Mouse (Mus musculus) forebrain, embryonic 15.5 days (tissue): ENCODE data around the gene Ralgapa1. TPM values are rescaled to one million over a fixed set of nuclear protein-coding genes. Genes with fewer than 3 reads are reported as not detected.

Source experiments
- ATAC-seq: fragments of 200-750 bp; cut with Nextera tagmentation; replicated peaks from 2 replicates; pipeline ENCODE4 v1.8.0; 2017; ENCODE audit warnings: mild to moderate bottlenecking, moderate TSS enrichment, moderate library complexity
- H3K27ac ChIP-seq: fragments of 300-500 bp; sonication (generic); replicated peaks from 2 replicates; pipeline ENCODE4 v1.5.1; 2015; ENCODE audit warnings: mild to moderate bottlenecking, inconsistent platforms
- H3K27me3 ChIP-seq: fragments of 300-500 bp; sonication (generic); 2 replicates; pipeline ENCODE4 v1.6.1; 2015; ENCODE audit warnings: inconsistent platforms
- H3K36me3 ChIP-seq: fragments of 300-500 bp; sonication (generic); 2 replicates; pipeline ENCODE4 v1.6.1; 2015; ENCODE audit warnings: mild to moderate bottlenecking, inconsistent platforms
- H3K4me1 ChIP-seq: fragments of 300-500 bp; sonication (generic); 2 replicates; pipeline ENCODE4 v1.6.1; 2015; ENCODE audit warnings: inconsistent platforms
- H3K4me2 ChIP-seq: fragments of 300-500 bp; sonication (generic); replicated peaks from 2 replicates; pipeline ENCODE4 v1.6.1; 2015; ENCODE audit warnings: mild to moderate bottlenecking, inconsistent platforms
- H3K4me3 ChIP-seq: fragments of 300-500 bp; sonication (generic); 2 replicates; pipeline ENCODE4 v1.5.1; 2015; ENCODE audit warnings: mild to moderate bottlenecking, inconsistent platforms
- H3K9ac ChIP-seq: fragments of 300-500 bp; sonication (generic); replicated peaks from 2 replicates; pipeline ENCODE4 v1.6.1; 2015; ENCODE audit warnings: mild to moderate bottlenecking, inconsistent platforms
- H3K9me3 ChIP-seq: fragments of 300-500 bp; sonication (generic); 2 replicates; pipeline ENCODE4 v1.6.1; 2016; ENCODE audit warnings: inconsistent platforms
- WGBS: fragments of 180-500 bp; shearing (Covaris S2); methylation state at CpG from one replicate; pipeline ENCODE4 v1.1.7; 2015; ENCODE audit warnings: mixed read lengths; 5-methylcytosine and 5-hydroxymethylcytosine counted together
- polyA plus RNA-seq: library from polyadenylated mRNA; unstranded; fragments of >200 nt; fragmentation: Nextera tagmentation; extraction: Ambion mirVana; gene quantifications from 2 replicates; pipeline ENCODE4 v1.2.1, GENCODE M21; 2015

Ralgapa1 gene
- 19.6 and 20.6 TPM in 2 replicates for polyA plus RNA-seq

GRCm38 (mm10) chr12:55820661-55821314, at the start of gene Ralgapa1:
Gene Ralgapa1, minus strand, starts transcription at chr12:55821167.
- Histone ChIP-seq H3K4me2 (peak within 1 kb of the TSS; percentile 71), H3K9me3 (no peaks in the 10 kb centered on the region), H3K4me1 (peaks cover 13% of the 10 kb centered on the region), H3K36me3 (no peaks in the 10 kb centered on the region), H3K27me3 (no peaks in the 10 kb centered on the region), H3K27ac (peak within 1 kb of the TSS; percentile 97), H3K9ac (peak within 1 kb of the TSS; percentile 93), H3K4me3 (peak within 1 kb of the TSS; percentile 97)
- ATAC-seq: peak; percentile 98
- WGBS: 0% methylated on average over 73 of the region's 78 CpGs

- no peaks in the 10 kb centered on the region for H3K4me1 ChIP-seq
- H3K9me3 ChIP-seq: no peaks in the 10 kb centered on the region
- no peak overlapping the region for H3K4me2 ChIP-seq
- H3K4me3 ChIP-seq: no peak overlapping the region
- H3K27me3 ChIP-seq: no peaks in the 10 kb centered on the region
- no peak overlapping the region for H3K27ac ChIP-seq
- ATAC-seq: no peak
- H3K36me3 ChIP-seq: peaks cover 51% of the 10 kb centered on the region
- 93% methylated on average over 5 of the region's 5 CpGs for WGBS
- H3K9ac ChIP-seq: no peak overlapping the region
Observed at GRCm38 (mm10) chr12:55869622-55870322, 48.8 kb upstream of the Ralgapa1 start.

- H3K36me3 ChIP-seq: peaks cover 61% of the 10 kb centered on the region
- H3K4me3 ChIP-seq: no peak overlapping the region
- H3K4me1 ChIP-seq: no peaks in the 10 kb centered on the region
- ATAC-seq: no peak
- H3K27ac ChIP-seq: no peak overlapping the region
- WGBS: 94% methylated on average over 4 of the region's 4 CpGs
- H3K27me3 ChIP-seq: no peaks in the 10 kb centered on the region
- no peak overlapping the region for H3K9ac ChIP-seq
- H3K9me3 ChIP-seq: no peaks in the 10 kb centered on the region
- H3K4me2 ChIP-seq: no peak overlapping the region
Observed at GRCm38 (mm10) chr12:55867738-55868137, 46.8 kb upstream of the Ralgapa1 start.

- no peaks in the 10 kb centered on the region for H3K27me3 ChIP-seq
- H3K27ac ChIP-seq: no peak overlapping the region
- peaks cover 10% of the 10 kb centered on the region for H3K9me3 ChIP-seq
- H3K4me1 ChIP-seq: no peaks in the 10 kb centered on the region
- no peak overlapping the region for H3K4me3 ChIP-seq
- H3K4me2 ChIP-seq: no peak overlapping the region
- peaks cover 56% of the 10 kb centered on the region for H3K36me3 ChIP-seq
- no peak for ATAC-seq
- WGBS: 95% methylated on average over 7 of the region's 7 CpGs
- no peak overlapping the region for H3K9ac ChIP-seq
Observed at GRCm38 (mm10) chr12:55860631-55861030, 39.7 kb upstream of the Ralgapa1 start.

GRCm38 (mm10) chr12:55859409-55860349, 38.7 kb upstream of the Ralgapa1 start:
- ATAC-seq: no peak
- Histone ChIP-seq H3K27ac (no peak overlapping the region), H3K4me1 (no peaks in the 10 kb centered on the region), H3K4me3 (no peak overlapping the region), H3K36me3 (peaks cover 61% of the 10 kb centered on the region), H3K27me3 (no peaks in the 10 kb centered on the region), H3K9ac (no peak overlapping the region), H3K9me3 (peaks cover 10% of the 10 kb centered on the region), H3K4me2 (no peak overlapping the region)
- WGBS: 95% methylated on average over 17 of the region's 17 CpGs

GRCm38 (mm10) chr12:55850650-55851049, 29.7 kb upstream of the Ralgapa1 start:
- Histone ChIP-seq H3K4me2 (no peak overlapping the region), H3K27me3 (no peaks in the 10 kb centered on the region), H3K4me1 (no peaks in the 10 kb centered on the region), H3K4me3 (no peak overlapping the region), H3K27ac (no peak overlapping the region), H3K36me3 (peaks cover 12% of the 10 kb centered on the region), H3K9me3 (no peaks in the 10 kb centered on the region), H3K9ac (no peak overlapping the region)
- no peak for ATAC-seq

GRCm38 (mm10) chr12:55847851-55848250, 26.9 kb upstream of the Ralgapa1 start:
- Histone ChIP-seq H3K27me3 (no peaks in the 10 kb centered on the region), H3K9me3 (no peaks in the 10 kb centered on the region), H3K9ac (no peak overlapping the region), H3K4me2 (no peak overlapping the region), H3K4me3 (no peak overlapping the region), H3K4me1 (no peaks in the 10 kb centered on the region), H3K27ac (no peak overlapping the region), H3K36me3 (peaks cover 24% of the 10 kb centered on the region)
- WGBS: 90% methylated on average over 4 of the region's 4 CpGs
- ATAC-seq: no peak

- H3K4me3 ChIP-seq: no peak overlapping the region
- H3K4me1 ChIP-seq: no peaks in the 10 kb centered on the region
- no peak overlapping the region for H3K9ac ChIP-seq
- 0 out of 2 replicates have a peak, but pooled peaks have one; percentile 48 for ATAC-seq
- H3K27ac ChIP-seq: no peak overlapping the region
- peaks cover 34% of the 10 kb centered on the region for H3K36me3 ChIP-seq
- H3K4me2 ChIP-seq: no peak overlapping the region
- WGBS: 60% methylated on average over 1 of the region's 1 CpGs
- no peaks in the 10 kb centered on the region for H3K9me3 ChIP-seq
- H3K27me3 ChIP-seq: no peaks in the 10 kb centered on the region
Observed at GRCm38 (mm10) chr12:55846741-55847140, 25.8 kb upstream of the Ralgapa1 start.

GRCm38 (mm10) chr12:55837495-55837894, 16.5 kb upstream of the Ralgapa1 start:
- Histone ChIP-seq H3K27ac (no peak overlapping the region), H3K4me2 (peak overlapping the region; percentile 78), H3K27me3 (no peaks in the 10 kb centered on the region), H3K36me3 (peaks cover 10% of the 10 kb centered on the region), H3K4me1 (peaks cover 13% of the 10 kb centered on the region), H3K9me3 (no peaks in the 10 kb centered on the region), H3K4me3 (peak overlapping the region; percentile 91; the same call in 1 of the 2 replicates), H3K9ac (no peak overlapping the region)
- 65% methylated on average over 3 of the region's 3 CpGs for WGBS
- no peak for ATAC-seq

- Histone ChIP-seq H3K4me3 (peak within 1 kb of the TSS; percentile 91), H3K27ac (peak within 1 kb of the TSS; percentile 94), H3K9me3 (no peaks in the 10 kb centered on the region), H3K4me1 (peaks cover 13% of the 10 kb centered on the region), H3K4me2 (peak within 1 kb of the TSS; percentile 78), H3K36me3 (no peaks in the 10 kb centered on the region), H3K9ac (peak within 1 kb of the TSS; percentile 79), H3K27me3 (no peaks in the 10 kb centered on the region)
- under 1% methylated on average over 73 of the region's 77 CpGs for WGBS
- ATAC-seq: peak; percentile 100
Observed at GRCm38 (mm10) chr12:55836199-55836951, 15.4 kb upstream of the Ralgapa1 start, which contains the start of gene Brms1l. Gene Brms1l, plus strand, starts transcription at chr12:55836324.

- Histone ChIP-seq H3K9ac (peak overlapping the region; percentile 38), H3K4me3 (peak overlapping the region; percentile 91), H3K36me3 (no peaks in the 10 kb centered on the region), H3K27me3 (no peaks in the 10 kb centered on the region), H3K4me1 (peaks cover 13% of the 10 kb centered on the region), H3K4me2 (peak overlapping the region; percentile 47), H3K27ac (peak overlapping the region; percentile 87), H3K9me3 (no peaks in the 10 kb centered on the region)
- WGBS: under 1% methylated on average over 6 of the region's 6 CpGs
- ATAC-seq: no peak
Observed at GRCm38 (mm10) chr12:55835857-55836198, 14.9 kb upstream of the Ralgapa1 start.
